Mouse (Mus musculus) midbrain, embryonic 16.5 days (tissue): ENCODE results near the gene Cyp2t4. TPM values are rescaled to one million over a fixed set of nuclear protein-coding genes. Genes with fewer than 3 reads are reported as not detected.

ENCODE experiments used
- ATAC-seq: fragments of 200-750 bp; cut with Nextera tagmentation; 2 replicates; pipeline ENCODE4 v1.8.0; 2017; ENCODE audit warnings: moderate TSS enrichment
- H3K27ac ChIP-seq: fragments of 300-500 bp; sonication (generic); 2 replicates; pipeline ENCODE4 v1.5.1; 2014; ENCODE audit warnings: mild to moderate bottlenecking, low read length, mixed read lengths
- H3K27me3 ChIP-seq: fragments of 300-500 bp; sonication (generic); 2 replicates; pipeline ENCODE4 v1.6.1; 2014; ENCODE audit warnings: low read depth, low read length, mixed read lengths; ENCODE audit not compliant: control insufficient read depth, insufficient read depth
- H3K36me3 ChIP-seq: fragments of 300-500 bp; sonication (generic); 2 replicates; pipeline ENCODE4 v1.6.1; 2014; ENCODE audit warnings: mild to moderate bottlenecking, low read length, moderate library complexity, mixed read lengths; ENCODE audit not compliant: control insufficient read depth, insufficient read depth
- H3K4me1 ChIP-seq: fragments of 300-500 bp; sonication (generic); 2 replicates; pipeline ENCODE4 v1.6.1; 2014; ENCODE audit warnings: mild to moderate bottlenecking, low read length, mixed read lengths; ENCODE audit not compliant: control insufficient read depth, insufficient read depth
- H3K4me2 ChIP-seq: fragments of 300-500 bp; sonication (generic); 2 replicates; pipeline ENCODE4 v1.6.1; 2014; ENCODE audit warnings: mild to moderate bottlenecking, low read length, mixed read lengths
- H3K4me3 ChIP-seq: fragments of 300-500 bp; sonication (generic); 2 replicates; pipeline ENCODE4 v1.5.1; 2014; ENCODE audit warnings: low read depth, mild to moderate bottlenecking, low read length, moderate library complexity, mixed read lengths
- H3K9ac ChIP-seq: fragments of 300-500 bp; sonication (generic); 2 replicates; pipeline ENCODE4 v1.6.1; 2014; ENCODE audit warnings: low read depth, low read length, mixed read lengths
- H3K9me3 ChIP-seq: fragments of 300-500 bp; sonication (generic); replicated peaks from 2 replicates; pipeline ENCODE4 v1.6.1; 2014; ENCODE audit warnings: mild to moderate bottlenecking, low read length, mixed read lengths; ENCODE audit not compliant: control insufficient read depth, poor library complexity, severe bottlenecking
- WGBS: fragments of 180-500 bp; shearing (Covaris S2); extraction: QIAGEN DNeasy Blood & Tissue Kit; methylation state at CpG from one replicate; pipeline ENCODE4 v1.1.7; 2014; 5-methylcytosine and 5-hydroxymethylcytosine counted together
- microRNA counts: library from miRNA; unstranded; fragments of <30 nt; microRNA quantifications from one replicate; lab custom pipeline; 2016
- microRNA-seq: library from miRNA; unstranded; fragments of <30 nt; microRNA quantifications from one replicate; pipeline ENCODE4, GENCODE M21; 2017
- polyA plus RNA-seq: library from polyadenylated mRNA; unstranded; fragments of >200 nt; fragmentation: Nextera tagmentation; extraction: Ambion mirVana; gene quantifications from 2 replicates; pipeline ENCODE4 v1.2.1, GENCODE M21; 2015

The Cyp2t4 gene
- polyA plus RNA-seq, 1 experiment from 2014 or later, result 0.21 TPM

- Histone ChIP-seq H3K4me3 (no peak overlapping the region), H3K4me1 (no peaks in the 10 kb centered on the region), H3K4me2 (no peak overlapping the region), H3K27me3 (no peaks in the 10 kb centered on the region), H3K27ac (no peak overlapping the region), H3K36me3 (peaks cover 25% of the 10 kb centered on the region), H3K9ac (no peak overlapping the region), H3K9me3 (no peaks in the 10 kb centered on the region)
- no peak for ATAC-seq
- WGBS, result 96% methylated on average over 8 of the region's 8 CpGs
These were observed 50.4 kb downstream of the Cyp2t4 start for GRCm38 (mm10) chr7:27203730-27204449.

MicroRNAs within 50 kb of the gene (microRNA counts, 519-probe panel; counts per million panel counts)
- microRNA mmu-miR-1191 (lab: Ali Mortazavi, UCI), result 1,299 counts per million, percentile 25 among the panel's probes with 10 or more counts

Small RNA genes lying within 50 kb of the gene (microRNA-seq; reads per million reads assigned to microRNA genes)
- 2.6 reads per million, percentile 12 among the genes with 10 or more reads in this experiment for gene Mir1191
- gene Mir3101, result 1.2 reads per million

Other genes starting within 250 kb of the Cyp2t4 start
- not detected in 2 replicates for gene Cyp2a22, start 214.3 kb upstream of the Cyp2t4 start, polyA plus RNA-seq
- gene Cyp2a12, start 124.6 kb upstream of the Cyp2t4 start, polyA plus RNA-seq, result not detected in 2 replicates
- gene Cyp2f2, start 33.8 kb upstream of the Cyp2t4 start, polyA plus RNA-seq, result 0.15 TPM in 1 of 2 replicates, not detected in the other
- gene Egln2, start 13.1 kb downstream of the Cyp2t4 start, polyA plus RNA-seq, result 91.5 and 95.7 TPM in 2 replicates
- 104 and 106 TPM in 2 replicates for gene Rab4b, start 25.2 kb downstream of the Cyp2t4 start, polyA plus RNA-seq
- 0.54 and 0.72 TPM in 2 replicates for gene Gm21983, start 27.4 kb downstream of the Cyp2t4 start, polyA plus RNA-seq
- gene Mia, start 27.4 kb downstream of the Cyp2t4 start, polyA plus RNA-seq, result 18.2 and 18.8 TPM in 2 replicates
- gene BC024978, start 42.1 kb downstream of the Cyp2t4 start, polyA plus RNA-seq, result 3.1 and 4.1 TPM in 2 replicates
- 192 and 197 TPM in 2 replicates for gene Snrpa, start 42.6 kb downstream of the Cyp2t4 start, polyA plus RNA-seq
- gene Itpkc, start 74.9 kb downstream of the Cyp2t4 start, polyA plus RNA-seq, result 6.0 and 7.0 TPM in 2 replicates
- gene Coq8b, start 79.3 kb downstream of the Cyp2t4 start, polyA plus RNA-seq, result 21.1 and 23.7 TPM in 2 replicates
- gene Numbl, start 104.7 kb downstream of the Cyp2t4 start, polyA plus RNA-seq, result 51.2 and 53.6 TPM in 2 replicates
- 14.1 and 14.3 TPM in 2 replicates for gene Ltbp4, start 184.0 kb downstream of the Cyp2t4 start, polyA plus RNA-seq
- 47.4 and 55.1 TPM in 2 replicates for gene Shkbp1, start 202.3 kb downstream of the Cyp2t4 start, polyA plus RNA-seq
- not detected in 2 replicates for gene Gm20479, start 203.7 kb downstream of the Cyp2t4 start, polyA plus RNA-seq